Comparison of ENCODE assay signal across 9 mouse cellular contexts in the genomic region with DNA sequence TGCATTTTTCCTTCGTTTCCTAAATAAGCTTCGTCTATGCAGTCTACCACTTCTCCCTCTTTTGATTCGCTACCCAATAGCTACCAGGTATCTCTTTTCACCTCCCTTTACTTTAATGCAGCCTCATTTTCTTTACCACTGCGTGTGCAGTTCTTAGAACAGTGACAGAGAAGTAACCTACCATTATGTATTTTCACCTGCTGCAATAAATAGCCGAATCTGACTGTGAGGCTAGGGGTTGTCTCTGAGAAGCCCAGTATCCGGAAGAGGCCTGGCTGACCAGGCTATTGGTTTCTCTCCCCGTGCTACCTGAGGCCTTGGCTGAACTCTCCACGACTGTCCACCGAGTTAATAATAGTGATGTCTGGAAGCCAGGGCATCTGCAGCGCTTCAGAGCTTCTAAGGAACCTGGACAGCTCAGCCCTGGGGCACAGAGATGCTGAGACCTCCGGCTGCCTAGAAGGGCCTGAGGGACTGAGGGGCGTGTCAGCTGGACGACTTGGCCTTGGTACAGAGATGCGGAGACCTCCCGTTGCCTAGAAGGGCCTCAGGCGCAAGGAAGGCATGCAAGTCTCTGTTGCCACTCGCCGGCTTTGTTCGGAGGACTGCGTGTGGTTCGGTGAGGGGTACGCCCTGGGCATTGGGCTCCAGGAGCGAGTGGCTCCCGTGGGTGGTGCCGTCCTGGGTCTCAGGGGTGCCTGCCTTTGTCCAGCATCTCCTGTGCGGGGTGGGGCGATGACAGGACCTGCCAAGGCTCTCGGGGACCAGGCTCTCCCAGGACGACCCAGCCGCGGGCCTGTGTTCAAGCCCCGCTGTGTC. TPM values are rescaled to one million over a fixed set of nuclear protein-coding genes. Genes with fewer than 3 reads are reported as not detected.
DNase-seq lines count a peak whose midpoint lies in the region; ATAC-seq and TF ChIP-seq lines count a peak whose summit lies in the region.
"Had no signal": no experiment of that assay in that cellular context is flagged by ENCODE, and none has a peak within 500 bp of the region (broad histone marks: within the 10 kb centered on the region; RNA-seq: fewer than 3 reads in every experiment).

No protein-coding gene starts in this region.

- H3K27ac ChIP-seq in forebrain, embryonic 14.5 days (ENCODE audit: low read depth, low read length) = 0 out of 2 replicates have a peak overlapping the region, but pooled peaks have one; percentile 23
- no peak overlapping the region for H3K27ac ChIP-seq in heart, embryonic 16.5 days (ENCODE audit: low read length)
- no peak overlapping the region for H3K27ac ChIP-seq in liver, embryonic 16.5 days (ENCODE audit: low read length)
- peak overlapping the region; percentile 50 for H3K27ac ChIP-seq in neural tube, embryonic 14.5 days (ENCODE audit: low read depth, low read length)

- H3K36me3 ChIP-seq in E14TG2a.4 (ENCODE audit: insufficient read depth, low read length) = no peaks in the 10 kb centered on the region
- H3K36me3 ChIP-seq in forebrain, embryonic 14.5 days (ENCODE audit: control insufficient read depth, insufficient read depth, low read length) = no peaks in the 10 kb centered on the region
- H3K36me3 ChIP-seq in heart, embryonic 16.5 days (ENCODE audit: control insufficient read depth, insufficient read depth) = no peaks in the 10 kb centered on the region; the same call in 1 of the 2 replicates
- H3K36me3 ChIP-seq in liver, embryonic 16.5 days (ENCODE audit: control insufficient read depth, insufficient read depth) = no peaks in the 10 kb centered on the region
- no peaks in the 10 kb centered on the region for H3K36me3 ChIP-seq in neural tube, embryonic 14.5 days (ENCODE audit: control insufficient read depth, insufficient read depth, low read length)

- whole genome bisulfite sequencing in forebrain, embryonic 14.5 days = 13% methylated on average over 32 of the region's 32 CpGs
- 15% methylated on average over 32 of the region's 32 CpGs for WGBS in heart, embryonic 16.5 days
- 15% methylated on average over 32 of the region's 32 CpGs for WGBS in liver, embryonic 16.5 days (ENCODE audit: insufficient replicate concordance)
- 14% methylated on average over 32 of the region's 32 CpGs for WGBS in neural tube, embryonic 14.5 days

- peaks cover 3% of the 10 kb centered on the region; the same call in 1 of the 2 replicates for H3K27me3 ChIP-seq in E14TG2a.4 (ENCODE audit: insufficient read depth, low read length)
- no peaks in the 10 kb centered on the region for H3K27me3 ChIP-seq in forebrain, embryonic 14.5 days (replicated peaks; ENCODE audit: control insufficient read depth, insufficient read depth, low read length)
- H3K27me3 ChIP-seq in heart, embryonic 16.5 days (ENCODE audit: control insufficient read depth, insufficient read depth, low read length) = no peaks in the 10 kb centered on the region
- H3K27me3 ChIP-seq in liver, embryonic 16.5 days (ENCODE audit: control insufficient read depth, insufficient read depth, low read depth, low read length) = no peaks in the 10 kb centered on the region
- no peaks in the 10 kb centered on the region for H3K27me3 ChIP-seq in neural tube, embryonic 14.5 days (ENCODE audit: control insufficient read depth, insufficient read depth, low read length)
- H3K27me3 ChIP-seq: CH12.LX had no signal

- H3K4me2 ChIP-seq in forebrain, embryonic 14.5 days (ENCODE audit: low read length) = peak overlapping the region; percentile 58
- H3K4me2 ChIP-seq in heart, embryonic 16.5 days (ENCODE audit: low read depth, low read length) = peak overlapping the region; percentile 74
- peak overlapping the region; percentile 39 for H3K4me2 ChIP-seq in liver, embryonic 16.5 days (ENCODE audit: low read depth, low read length)
- peak overlapping the region; percentile 56 for H3K4me2 ChIP-seq in neural tube, embryonic 14.5 days (ENCODE audit: low read depth, low read length)

- 0 out of 2 replicates have a peak, but pooled peaks cover 6% of the 10 kb centered on the region for H3K4me1 ChIP-seq in E14TG2a.4 (replicated peaks; ENCODE audit: low read depth, low read length)
- no peaks in the 10 kb centered on the region for H3K4me1 ChIP-seq in forebrain, embryonic 14.5 days (ENCODE audit: control insufficient read depth, insufficient read depth, low read length)
- H3K4me1 ChIP-seq in heart, embryonic 16.5 days (ENCODE audit: control insufficient read depth, insufficient read depth, low read length) = 0 out of 2 replicates have a peak, but pooled peaks cover 2% of the 10 kb centered on the region
- H3K4me1 ChIP-seq in liver, embryonic 16.5 days (ENCODE audit: control insufficient read depth, low read depth, low read length) = no peaks in the 10 kb centered on the region
- no peaks in the 10 kb centered on the region for H3K4me1 ChIP-seq in neural tube, embryonic 14.5 days (ENCODE audit: control insufficient read depth, insufficient read depth, low read length)

- H3K9me3 ChIP-seq in E14TG2a.4 (ENCODE audit: low read length) = no peaks in the 10 kb centered on the region
- H3K9me3 ChIP-seq in forebrain, embryonic 14.5 days (replicated peaks; ENCODE audit: control insufficient read depth, low read length) = no peaks in the 10 kb centered on the region
- peaks cover 6% of the 10 kb centered on the region; the same call in 1 of the 2 replicates for H3K9me3 ChIP-seq in heart, embryonic 16.5 days (replicated peaks; ENCODE audit: control insufficient read depth, low read length)
- no peaks in the 10 kb centered on the region for H3K9me3 ChIP-seq in liver, embryonic 16.5 days (replicated peaks; ENCODE audit: control insufficient read depth, low read length)
- H3K9me3 ChIP-seq in neural tube, embryonic 14.5 days (ENCODE audit: control insufficient read depth, low read length) = no peaks in the 10 kb centered on the region

- DNase-seq in cerebellum, adult 11-12 months = peak; percentile 80
- DNase-seq in forebrain, embryonic 14.5 days (ENCODE audit: low spot score) = peak; percentile 89
- peak; percentile 56 to 81 for DNase-seq in kidney, postnatal 25 days
- peak; percentile 68 to 74 for DNase-seq in urinary bladder, postnatal 4 days (ENCODE audit: low spot score in 2 of 2)

- peak overlapping the region; percentile 83 for H3K4me3 ChIP-seq in E14TG2a.4 (replicated peaks; ENCODE audit: low read length)
- H3K4me3 ChIP-seq in forebrain, embryonic 14.5 days (ENCODE audit: low read depth, low read length) = peak overlapping the region; percentile 44
- peak overlapping the region; percentile 67 for H3K4me3 ChIP-seq in heart, embryonic 16.5 days (ENCODE audit: low read length)
- H3K4me3 ChIP-seq in liver, embryonic 16.5 days (ENCODE audit: low read depth, low read length) = peak overlapping the region; percentile 36
- H3K4me3 ChIP-seq in neural tube, embryonic 14.5 days (ENCODE audit: low read depth, low read length) = peak overlapping the region; percentile 39

- no peak for TF ChIP-seq CTCF in E14TG2a.4 (conservative IDR thresholded peaks at IDR 0.05; ENCODE audit: low read length)

- peak overlapping the region; percentile 78 for H3K9ac ChIP-seq in forebrain, embryonic 14.5 days (ENCODE audit: low read length)
- H3K9ac ChIP-seq in heart, embryonic 16.5 days (ENCODE audit: low read length) = peak overlapping the region; percentile 74
- no peak overlapping the region for H3K9ac ChIP-seq in liver, embryonic 16.5 days (ENCODE audit: low read depth, low read length)
- peak overlapping the region; percentile 72 for H3K9ac ChIP-seq in neural tube, embryonic 14.5 days (replicated peaks; ENCODE audit: low read depth, low read length)

- peak; percentile 99 for ATAC-seq in forebrain, embryonic 14.5 days
- peak; percentile 90 for ATAC-seq in heart, embryonic 16.5 days (replicated peaks; ENCODE audit: extremely low read depth, insufficient read depth, low FRiP score)
- ATAC-seq in liver, embryonic 16.5 days (ENCODE audit: low read depth) = peak; percentile 41; the same call in 1 of the 2 replicates
- ATAC-seq in neural tube, embryonic 14.5 days (ENCODE audit: low read depth) = peak; percentile 97

RNA-seq across cellular contexts. Expression of a gene that starts 17.4 kb away (rescaled TPM):
- polyA plus RNA-seq in forebrain, embryonic 14.5 days (2014; fragmentation: Nextera tagmentation; extraction: Ambion mirVana) = 1.3 and 1.4 TPM in 2 replicates
- polyA plus RNA-seq in heart, embryonic 16.5 days (2015; fragmentation: Nextera tagmentation; extraction: Ambion mirVana) = 2.8 and 3.2 TPM in 2 replicates
- polyA plus RNA-seq in liver, embryonic 16.5 days (2015; fragmentation: Nextera tagmentation; extraction: Ambion mirVana) = 0.69 and 1.0 TPM in 2 replicates
- polyA plus RNA-seq in neural tube, embryonic 14.5 days (2014; fragmentation: Nextera tagmentation; extraction: Ambion mirVana) = 3.1 and 4.0 TPM in 2 replicates

RNA-seq across cellular contexts. Expression of a gene that starts 19.9 kb away (rescaled TPM):
- 20.8 and 23.6 TPM in 2 replicates for polyA plus RNA-seq in forebrain, embryonic 14.5 days (2014; fragmentation: Nextera tagmentation; extraction: Ambion mirVana)
- polyA plus RNA-seq in heart, embryonic 16.5 days (2015; fragmentation: Nextera tagmentation; extraction: Ambion mirVana) = 8.9 and 9.5 TPM in 2 replicates
- polyA plus RNA-seq in liver, embryonic 16.5 days (2015; fragmentation: Nextera tagmentation; extraction: Ambion mirVana) = 1.6 and 1.8 TPM in 2 replicates
- 18.8 and 21.4 TPM in 2 replicates for polyA plus RNA-seq in neural tube, embryonic 14.5 days (2014; fragmentation: Nextera tagmentation; extraction: Ambion mirVana)

RNA-seq across cellular contexts. Expression of a gene that starts 37.1 kb away (rescaled TPM):
- 63.1 and 79.1 TPM in 2 replicates for polyA plus RNA-seq in forebrain, embryonic 14.5 days (2014; fragmentation: Nextera tagmentation; extraction: Ambion mirVana)
- polyA plus RNA-seq in heart, embryonic 16.5 days (2015; fragmentation: Nextera tagmentation; extraction: Ambion mirVana) = 41.4 and 42.7 TPM in 2 replicates
- 19.4 and 20.3 TPM in 2 replicates for polyA plus RNA-seq in liver, embryonic 16.5 days (2015; fragmentation: Nextera tagmentation; extraction: Ambion mirVana)
- polyA plus RNA-seq in neural tube, embryonic 14.5 days (2014; fragmentation: Nextera tagmentation; extraction: Ambion mirVana) = 98.4 and 107 TPM in 2 replicates

RNA-seq across cellular contexts. Expression of a gene that starts 47.9 kb away (rescaled TPM):
- 44.1 and 46.3 TPM in 2 replicates for polyA plus RNA-seq in forebrain, embryonic 14.5 days (2014; fragmentation: Nextera tagmentation; extraction: Ambion mirVana)
- polyA plus RNA-seq in heart, embryonic 16.5 days (2015; fragmentation: Nextera tagmentation; extraction: Ambion mirVana) = 18.4 and 21.5 TPM in 2 replicates
- 12.0 and 14.0 TPM in 2 replicates for polyA plus RNA-seq in liver, embryonic 16.5 days (2015; fragmentation: Nextera tagmentation; extraction: Ambion mirVana)
- 33.2 and 34.5 TPM in 2 replicates for polyA plus RNA-seq in neural tube, embryonic 14.5 days (2014; fragmentation: Nextera tagmentation; extraction: Ambion mirVana)

RNA-seq across cellular contexts. Expression of a gene that starts 47.9 kb away (rescaled TPM):
- polyA plus RNA-seq in forebrain, embryonic 14.5 days (2014; fragmentation: Nextera tagmentation; extraction: Ambion mirVana) = 24.2 and 26.4 TPM in 2 replicates
- polyA plus RNA-seq in heart, embryonic 16.5 days (2015; fragmentation: Nextera tagmentation; extraction: Ambion mirVana) = 23.8 and 26.6 TPM in 2 replicates
- 26.9 and 30.4 TPM in 2 replicates for polyA plus RNA-seq in liver, embryonic 16.5 days (2015; fragmentation: Nextera tagmentation; extraction: Ambion mirVana)
- polyA plus RNA-seq in neural tube, embryonic 14.5 days (2014; fragmentation: Nextera tagmentation; extraction: Ambion mirVana) = 8.9 and 9.0 TPM in 2 replicates

Comparison
In these comparisons a context has a peak if more than half of its experiments do, and no peak if none do; other contexts are left out.
1. ATAC-seq: peak in every context shown above with its lines; median percentile 99 in forebrain, embryonic 14.5 days; 97 in neural tube, embryonic 14.5 days; 90 in heart, embryonic 16.5 days; 41 in liver, embryonic 16.5 days.
2. H3K27ac ChIP-seq: peak in forebrain, embryonic 14.5 days (single experiment) and neural tube, embryonic 14.5 days (single experiment); none in heart, embryonic 16.5 days (single experiment) and liver, embryonic 16.5 days (single experiment).
3. Peak in every context shown above with its lines, with median percentiles within 50 percentile points of each other: H3K4me3 ChIP-seq, DNase-seq and H3K4me2 ChIP-seq.